ENCODE assay signal across 1 mouse cellular context in genomic region chr19:41262712-41263629, GRCm38 (mm10).
TF ChIP-seq lines count a peak whose summit lies in the region.

No protein-coding gene starts in this region.

TF ChIP-seq in CH12.LX, 34 proteins besides CTCF, POLR2A, EP300 and RAD21 (continued from another document):
- TF ChIP-seq POLR2AphosphoS2 (IDR thresholded peaks at IDR 0.05; ENCODE audit: low read depth, low read length) (no peak), TBP (conservative IDR thresholded peaks at IDR 0.05; ENCODE audit: low read depth, low read length) (0 out of 2 replicates have a peak, but pooled peaks have one; percentile 20), MAX (IDR thresholded peaks at IDR 0.05; ENCODE audit: low read length) (peak; percentile 39), BHLHE40 (IDR thresholded peaks at IDR 0.05; ENCODE audit: low read depth, low read length) (no peak), ZC3H11A (IDR thresholded peaks at IDR 0.05; ENCODE audit: low read depth, low read length) (no peak), MYC (IDR thresholded peaks at IDR 0.05; ENCODE audit: low read depth, low read length) (peak; percentile 77; the same call in 1 of the 2 replicates), HCFC1 (IDR thresholded peaks at IDR 0.05; ENCODE audit: low read depth, low read length) (peak; percentile 35), ZMIZ1 (IDR thresholded peaks at IDR 0.05; ENCODE audit: low read depth, low read length) (no peak), MXI1 (IDR thresholded peaks at IDR 0.05; ENCODE audit: low read depth, low read length) (peak; percentile 79), RCOR1 (conservative IDR thresholded peaks at IDR 0.05; ENCODE audit: low read depth, low read length) (no peak)
